Mouse (Mus musculus) forebrain, embryonic 10.5 days (tissue): ENCODE data around the gene Ptprm. TPM values are rescaled to one million over a fixed set of nuclear protein-coding genes. Genes with fewer than 3 reads are reported as not detected.

Experiments
- DNase-seq: peaks from one replicate; pipeline ENCODE4 v3.0.0-alpha.2; 2017; ENCODE audit warnings: low spot score; ENCODE audit errors: extremely low spot score
- H3K27ac ChIP-seq: fragments of 300-500 bp; sonication (generic); 2 replicates; pipeline ENCODE4 v1.5.1; 2016; ENCODE audit warnings: mild to moderate bottlenecking
- H3K27me3 ChIP-seq: fragments of 300-500 bp; sonication (generic); 2 replicates; pipeline ENCODE4 v1.6.1; 2016; ENCODE audit warnings: mild to moderate bottlenecking; ENCODE audit not compliant: poor library complexity, severe bottlenecking
- H3K36me3 ChIP-seq: fragments of 300-500 bp; sonication (generic); replicated peaks from 2 replicates; pipeline ENCODE4 v1.6.1; 2016; ENCODE audit warnings: mild to moderate bottlenecking, moderate library complexity
- H3K4me1 ChIP-seq: fragments of 300-500 bp; sonication (generic); 2 replicates; pipeline ENCODE4 v1.6.1; 2016
- H3K4me3 ChIP-seq: fragments of 300-500 bp; sonication (generic); 2 replicates; pipeline ENCODE4 v1.5.1; 2016; ENCODE audit warnings: mild to moderate bottlenecking, moderate library complexity
- H3K9me3 ChIP-seq: fragments of 300-500 bp; sonication (generic); 2 replicates; pipeline ENCODE4 v1.6.1; 2016; ENCODE audit warnings: mild to moderate bottlenecking, moderate library complexity
- WGBS: fragments of 180-500 bp; shearing (Covaris S2); methylation state at CpG from one replicate; pipeline ENCODE4 v1.1.7; 2016; 5-methylcytosine and 5-hydroxymethylcytosine counted together
- polyA plus RNA-seq: library from polyadenylated mRNA; unstranded; fragments of >200 nt; fragmentation: Nextera tagmentation; extraction: Ambion mirVana; gene quantifications from 2 replicates; pipeline ENCODE4 v1.2.1, GENCODE M21; 2016

Ptprm gene
- polyA plus RNA-seq, 1 experiment from 2014 or later, result 8.4 TPM

- Histone ChIP-seq H3K9me3 (no peaks in the 10 kb centered on the region), H3K4me3 (no peak overlapping the region), H3K36me3 (no peaks in the 10 kb centered on the region), H3K4me1 (peaks cover 11% of the 10 kb centered on the region), H3K27me3 (no peaks in the 10 kb centered on the region), H3K27ac (no peak overlapping the region)
- 94% methylated on average over 14 of the region's 14 CpGs for WGBS
- no peak for DNase-seq
Measured at GRCm38 (mm10) chr17:66769365-66770363, 584.6 kb downstream of the Ptprm start.

GRCm38 (mm10) chr17:66768689-66769275 is 585.5 kb downstream of the Ptprm start:
- no peaks in the 10 kb centered on the region for H3K9me3 ChIP-seq
- H3K4me1 ChIP-seq, result peaks cover 11% of the 10 kb centered on the region
- 75% methylated on average over 11 of the region's 11 CpGs for WGBS
- DNase-seq, result no peak
- H3K27ac ChIP-seq, result no peak overlapping the region
- H3K27me3 ChIP-seq, result no peaks in the 10 kb centered on the region
- no peak overlapping the region for H3K4me3 ChIP-seq
- H3K36me3 ChIP-seq, result no peaks in the 10 kb centered on the region

GRCm38 (mm10) chr17:66766166-66766565 is 588.1 kb downstream of the Ptprm start:
- H3K9me3 ChIP-seq, result no peaks in the 10 kb centered on the region
- peaks cover 2% of the 10 kb centered on the region; the same call in 1 of the 2 replicates for H3K36me3 ChIP-seq
- 95% methylated on average over 6 of the region's 6 CpGs for WGBS
- H3K27ac ChIP-seq, result no peak overlapping the region
- H3K4me1 ChIP-seq, result peaks cover 21% of the 10 kb centered on the region
- H3K27me3 ChIP-seq, result no peaks in the 10 kb centered on the region
- no peak for DNase-seq
- H3K4me3 ChIP-seq, result no peak overlapping the region

GRCm38 (mm10) chr17:66764435-66764834 is 589.8 kb downstream of the Ptprm start:
- Histone ChIP-seq H3K36me3 (peaks cover 4% of the 10 kb centered on the region; the same call in 1 of the 2 replicates), H3K4me1 (peaks cover 21% of the 10 kb centered on the region), H3K4me3 (no peak overlapping the region), H3K27me3 (no peaks in the 10 kb centered on the region), H3K27ac (no peak overlapping the region), H3K9me3 (no peaks in the 10 kb centered on the region)
- WGBS, result 81% methylated on average over 2 of the region's 2 CpGs
- no peak for DNase-seq

DNA sequence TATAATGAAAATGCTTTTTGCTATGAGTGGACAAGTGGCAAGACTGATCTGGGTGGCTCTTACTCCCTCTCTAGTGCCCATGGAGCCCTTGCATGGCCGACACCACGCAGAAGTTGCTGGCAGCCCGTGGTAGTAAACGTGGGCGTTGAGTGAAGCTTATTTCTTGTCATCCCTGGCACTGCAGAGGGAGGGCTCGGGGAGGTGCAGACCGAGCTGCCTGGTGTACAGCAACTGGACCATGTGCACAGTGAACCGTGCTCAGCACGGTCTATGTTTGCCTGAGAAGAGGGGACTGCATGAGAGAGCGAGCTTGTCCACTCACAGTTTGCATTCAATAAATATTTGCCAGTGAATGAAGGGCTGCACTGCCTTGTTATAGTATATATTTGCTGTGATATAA is 591.5 kb downstream of the Ptprm start:
- Histone ChIP-seq H3K4me1 (peaks cover 13% of the 10 kb centered on the region), H3K27me3 (no peaks in the 10 kb centered on the region), H3K27ac (no peak overlapping the region), H3K4me3 (no peak overlapping the region), H3K36me3 (peaks cover 4% of the 10 kb centered on the region; the same call in 1 of the 2 replicates), H3K9me3 (no peaks in the 10 kb centered on the region)
- WGBS, result 92% methylated on average over 10 of the region's 10 CpGs
- DNase-seq, result no peak

DNA sequence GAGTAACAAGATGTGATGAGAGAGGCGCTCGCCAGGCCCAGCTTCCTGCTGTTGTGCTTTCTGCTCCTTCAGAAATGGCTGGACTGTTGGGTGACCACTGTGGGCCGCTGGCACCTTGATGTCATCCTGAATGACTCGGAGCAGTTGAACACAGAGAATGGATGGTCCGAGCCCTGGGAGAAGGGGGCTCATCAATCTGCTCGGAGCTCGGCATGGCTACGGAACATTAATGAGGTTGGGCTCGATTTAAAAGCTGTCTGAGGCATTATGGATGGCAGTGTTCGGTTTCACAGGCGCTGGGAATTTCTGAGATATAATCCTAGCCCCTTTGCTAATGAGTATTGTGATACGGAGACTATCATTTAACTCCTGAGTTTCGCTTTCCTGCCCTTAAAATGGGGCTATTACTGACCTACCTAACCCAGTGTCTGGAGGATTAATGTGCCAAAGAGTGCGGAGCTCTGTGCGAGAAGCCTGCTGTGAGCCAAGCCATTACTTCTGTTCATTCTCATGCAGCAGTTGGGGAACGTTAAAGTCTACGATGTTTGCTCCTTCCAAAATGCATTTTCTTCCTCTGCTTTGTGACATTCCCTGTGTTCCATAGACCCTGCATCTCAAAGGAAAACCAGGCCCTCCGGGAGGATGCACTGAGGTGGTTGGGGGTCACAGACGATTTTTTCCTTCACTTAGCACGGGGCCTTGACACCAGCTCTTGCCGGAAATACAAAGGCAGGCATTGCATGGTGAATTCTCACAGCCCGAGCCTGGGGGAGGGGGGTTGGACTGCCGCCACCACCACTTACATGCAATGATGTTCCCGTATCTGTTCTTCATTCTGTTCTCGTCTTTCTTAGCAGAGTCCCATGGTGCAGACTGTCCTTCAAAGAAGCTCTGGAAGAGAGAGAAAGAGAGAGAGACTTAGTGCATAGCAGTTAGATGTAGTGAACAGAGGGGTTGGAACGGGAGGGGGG is 592.6 kb downstream of the Ptprm start:
- H3K9me3 ChIP-seq, result no peaks in the 10 kb centered on the region
- H3K4me3 ChIP-seq, result peak overlapping the region; percentile 14; the same call in 1 of the 2 replicates
- peak overlapping the region; percentile 35; the same call in 1 of the 2 replicates for H3K27ac ChIP-seq
- DNase-seq, result no peak
- H3K4me1 ChIP-seq, result peaks cover 24% of the 10 kb centered on the region
- 70% methylated on average over 26 of the region's 26 CpGs for WGBS
- H3K27me3 ChIP-seq, result no peaks in the 10 kb centered on the region
- H3K36me3 ChIP-seq, result peaks cover 4% of the 10 kb centered on the region; the same call in 1 of the 2 replicates

DNA sequence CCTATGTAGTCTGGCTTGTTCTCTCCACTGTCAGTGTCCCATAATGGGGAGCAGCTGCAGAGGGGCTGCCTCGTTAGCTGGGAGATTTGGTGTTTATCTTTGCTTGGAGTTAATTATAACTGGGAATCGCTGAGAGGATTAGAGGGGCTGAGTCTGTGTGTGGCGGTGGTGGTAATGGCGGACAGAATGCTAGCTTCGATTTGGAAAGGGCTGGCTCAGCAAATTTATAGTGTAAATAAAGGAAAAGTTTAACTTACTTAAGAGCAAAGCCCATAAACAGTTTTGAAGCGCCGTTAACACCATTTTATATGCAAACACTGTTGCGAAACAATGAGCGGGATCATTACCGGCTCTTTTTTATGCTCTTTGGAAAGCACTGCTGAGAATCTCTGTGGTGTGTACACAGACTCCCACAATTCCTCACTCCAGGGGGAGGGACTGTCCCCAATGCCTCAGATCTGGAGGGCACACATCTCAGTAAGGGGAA is 597.2 kb downstream of the Ptprm start:
- H3K4me3 ChIP-seq, result no peak overlapping the region; the same call in 1 of the 2 replicates
- H3K27me3 ChIP-seq, result no peaks in the 10 kb centered on the region
- peaks cover 4% of the 10 kb centered on the region; the same call in 1 of the 2 replicates for H3K36me3 ChIP-seq
- H3K27ac ChIP-seq, result peak overlapping the region; percentile 65
- H3K4me1 ChIP-seq, result peaks cover 32% of the 10 kb centered on the region
- no peaks in the 10 kb centered on the region for H3K9me3 ChIP-seq
- DNase-seq, result no peak
- WGBS, result 44% methylated on average over 10 of the region's 10 CpGs

GRCm38 (mm10) chr17:66756500-66756899 is 597.8 kb downstream of the Ptprm start:
- no peaks in the 10 kb centered on the region for H3K27me3 ChIP-seq
- no peaks in the 10 kb centered on the region for H3K9me3 ChIP-seq
- H3K4me1 ChIP-seq, result peaks cover 26% of the 10 kb centered on the region
- H3K27ac ChIP-seq, result peak overlapping the region; percentile 65
- no peak overlapping the region; the same call in 1 of the 2 replicates for H3K4me3 ChIP-seq
- WGBS, result 77% methylated on average over 9 of the region's 9 CpGs
- DNase-seq, result no peak
- H3K36me3 ChIP-seq, result peaks cover 4% of the 10 kb centered on the region; the same call in 1 of the 2 replicates

- peaks cover 21% of the 10 kb centered on the region for H3K4me1 ChIP-seq
- peak overlapping the region; percentile 64; the same call in 1 of the 2 replicates for H3K27ac ChIP-seq
- DNase-seq, result peak; percentile 68
- no peak overlapping the region for H3K4me3 ChIP-seq
- WGBS, result 20% methylated on average over 3 of the region's 3 CpGs
- H3K9me3 ChIP-seq, result no peaks in the 10 kb centered on the region
- no peaks in the 10 kb centered on the region for H3K36me3 ChIP-seq
- no peaks in the 10 kb centered on the region for H3K27me3 ChIP-seq
Measured at GRCm38 (mm10) chr17:66755191-66755654, 599.0 kb downstream of the Ptprm start.

DNA sequence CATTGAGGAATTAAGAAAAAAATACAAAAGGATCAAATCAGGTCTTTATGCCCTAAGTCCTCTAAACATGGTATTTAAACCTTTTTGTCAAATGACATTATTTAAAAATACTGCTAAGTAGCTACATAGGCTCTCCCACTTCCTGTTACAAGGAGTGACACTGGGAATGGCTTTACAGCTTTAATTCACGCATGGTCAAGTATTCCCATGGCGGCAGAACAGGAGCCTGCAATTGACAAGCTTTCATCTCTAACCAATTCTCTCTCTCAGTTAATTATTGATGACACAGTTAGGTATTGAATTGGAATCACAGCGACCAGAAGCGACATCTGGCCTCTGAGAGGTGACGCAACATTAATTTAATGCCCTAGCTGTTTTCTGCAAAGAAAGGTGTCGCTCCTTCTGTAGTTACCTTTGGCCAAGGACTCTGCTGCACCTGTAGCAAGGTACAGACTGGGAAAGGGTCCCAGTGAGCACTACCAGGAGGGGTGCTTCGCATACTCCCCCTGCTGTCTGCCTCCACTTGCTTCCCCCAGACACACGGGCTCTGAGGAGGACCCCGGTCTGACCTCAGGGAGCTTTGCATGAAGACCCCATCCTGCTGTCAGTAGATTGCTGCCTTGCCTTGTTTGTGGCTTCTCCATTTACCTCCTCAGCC is 599.9 kb downstream of the Ptprm start:
- H3K4me1 ChIP-seq, result peaks cover 21% of the 10 kb centered on the region
- no peak overlapping the region for H3K27ac ChIP-seq
- no peak for DNase-seq
- 80% methylated on average over 9 of the region's 9 CpGs for WGBS
- no peaks in the 10 kb centered on the region for H3K9me3 ChIP-seq
- no peak overlapping the region for H3K4me3 ChIP-seq
- no peaks in the 10 kb centered on the region for H3K27me3 ChIP-seq
- no peaks in the 10 kb centered on the region for H3K36me3 ChIP-seq

DNA sequence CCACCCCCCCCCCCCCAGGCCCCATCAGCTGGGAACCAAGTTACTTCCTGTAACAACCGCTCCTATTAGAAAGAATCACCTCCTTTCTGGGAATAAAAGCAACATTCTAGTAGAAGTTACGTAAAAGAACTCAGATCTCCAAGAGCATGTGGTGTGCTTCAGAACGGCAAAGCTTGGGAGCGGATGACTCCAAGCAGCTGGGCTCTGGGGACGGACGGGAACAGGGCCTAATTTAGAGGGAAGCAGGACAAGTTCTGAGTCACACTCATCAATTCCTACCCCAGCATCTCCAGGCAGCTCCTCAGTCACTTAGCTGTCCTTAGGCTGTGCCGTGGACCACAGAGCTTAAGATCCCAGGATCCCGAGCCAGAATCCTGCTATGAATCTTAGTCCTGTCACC is 602.5 kb downstream of the Ptprm start:
- no peak for DNase-seq
- Histone ChIP-seq H3K27me3 (no peaks in the 10 kb centered on the region), H3K9me3 (no peaks in the 10 kb centered on the region), H3K27ac (no peak overlapping the region), H3K4me1 (peaks cover 11% of the 10 kb centered on the region), H3K4me3 (no peak overlapping the region), H3K36me3 (no peaks in the 10 kb centered on the region)
- WGBS, result 93% methylated on average over 8 of the region's 8 CpGs
